Mouse (Mus musculus) heart, adult 2 months (tissue): ENCODE results near the gene Ranbp1.

Experiments used
- CTCF ChIP-seq: fragments of 200-600 bp; IDR thresholded peaks from 2 replicates; pipeline ENCODE4 v1.8.1; 2022; ENCODE audit warnings: antibody characterized with exemption, mild to moderate bottlenecking, moderate library complexity
- EP300 ChIP-seq: fragments of 200-500 bp; IDR thresholded peaks from 2 replicates; pipeline ENCODE4 v1.6.1; 2011; ENCODE audit warnings: low read depth, low read length, control low read depth; ENCODE audit not compliant: insufficient read depth
- POLR2A ChIP-seq: fragments of 200-500 bp; IDR thresholded peaks from 2 replicates; pipeline ENCODE4 v1.6.1; 2011; ENCODE audit warnings: mild to moderate bottlenecking, low read depth, low read length, control low read depth; ENCODE audit not compliant: insufficient read depth

DNA sequence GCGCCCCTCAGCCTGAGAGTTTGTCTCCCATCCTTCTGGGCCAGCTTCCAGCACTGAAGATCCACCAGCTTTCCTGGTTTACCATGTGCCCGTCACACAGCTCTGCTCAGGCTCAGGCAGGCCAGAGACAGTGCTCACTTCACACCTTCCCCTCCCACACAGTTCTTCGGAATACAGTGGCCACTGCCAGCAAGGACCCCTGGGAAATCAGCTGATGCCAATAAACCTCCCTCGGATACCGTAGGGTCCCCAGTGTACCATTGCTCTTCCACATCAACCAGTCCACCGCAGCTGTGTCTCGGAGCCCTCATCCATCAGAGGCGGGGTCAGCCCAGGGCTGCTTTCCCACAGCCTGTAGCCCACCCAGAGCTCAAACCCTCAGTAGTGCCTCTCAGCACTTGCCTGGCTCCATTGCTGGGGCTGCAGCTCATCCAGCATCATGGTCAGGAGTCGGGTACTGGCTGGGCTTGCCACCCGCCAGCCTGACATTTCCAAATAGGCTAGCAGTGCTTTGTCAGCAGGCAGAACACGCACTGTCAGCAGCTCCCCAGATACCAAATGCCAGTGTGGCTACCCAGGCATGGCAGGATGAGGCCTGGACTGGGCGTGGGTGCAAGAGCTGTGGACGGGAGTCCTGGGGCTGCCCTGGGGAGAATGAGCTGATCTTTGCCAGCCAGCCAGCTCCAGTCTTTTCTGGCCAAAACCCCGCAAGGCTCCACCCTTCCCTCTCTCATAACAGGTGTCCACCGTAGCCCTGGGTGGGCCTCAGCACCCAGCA is 54.1 kb downstream of the Ranbp1 start:
- TF ChIP-seq CTCF (no peak), POLR2A (no peak), EP300 (no peak)
